Comparison of ENCODE assay signal across 13 mouse cellular contexts in genomic region chr6:124696441-124697150, GRCm38 (mm10).
"Had no signal": no experiment of that assay in that cellular context is flagged by ENCODE, and none has a peak within 500 bp of the region (broad histone marks: within the 10 kb centered on the region; RNA-seq: fewer than 3 reads in every experiment).

No protein-coding gene starts in this region.

- ATAC-seq: midbrain, embryonic 13.5 days had no signal

- H3K4me2 ChIP-seq: kidney, embryonic 15.5 days; limb, embryonic 12.5 days; limb, embryonic 15.5 days; liver, embryonic 13.5 days; midbrain, embryonic 13.5 days had no signal

- H3K27ac ChIP-seq: kidney, embryonic 15.5 days; limb, embryonic 12.5 days; limb, embryonic 15.5 days; liver, embryonic 13.5 days; macrophage; midbrain, embryonic 13.5 days had no signal

- H3K9ac ChIP-seq: kidney, embryonic 15.5 days; limb, embryonic 12.5 days; limb, embryonic 15.5 days; liver, embryonic 13.5 days; midbrain, embryonic 13.5 days had no signal

- H3K4me3 ChIP-seq: kidney, embryonic 15.5 days; limb, embryonic 12.5 days; limb, embryonic 15.5 days; liver, embryonic 13.5 days; midbrain, embryonic 13.5 days had no signal

- H3K27me3 ChIP-seq: kidney, embryonic 15.5 days; limb, embryonic 12.5 days; limb, embryonic 15.5 days; liver, embryonic 13.5 days; midbrain, embryonic 13.5 days had no signal

- DNase-seq: kidney, adult 8-10 months; kidney, postnatal 10 days; kidney, postnatal 36 days; left cerebral cortex, postnatal 4 days; liver, embryonic 13.5 days; lung, adult 2 months; thymus, adult 18-20 months; thymus, postnatal 36 days had no signal

- H3K9me3 ChIP-seq: kidney, embryonic 15.5 days; limb, embryonic 12.5 days; limb, embryonic 15.5 days; liver, embryonic 13.5 days; midbrain, embryonic 13.5 days had no signal
